Comparison of ENCODE assay signal across 8 mouse cellular contexts in genomic region chr6:31288421-31289233, GRCm38 (mm10).
DNase-seq lines count a peak whose midpoint lies in the region; ATAC-seq lines count a peak whose summit lies in the region.
"Had no signal": no experiment of that assay in that cellular context is flagged by ENCODE, and none has a peak within 500 bp of the region (broad histone marks: within the 10 kb centered on the region; RNA-seq: fewer than 3 reads in every experiment).

No protein-coding gene starts in this region.

- ATAC-seq in activated CD4-positive, CD25-positive, alpha-beta regulatory T cell, adult 4 months, result no peak

- peak; percentile 21 for DNase-seq in ovary, postnatal 36 days (ENCODE audit: low spot score)
- no peak for DNase-seq in ovary, postnatal 14 days (ENCODE audit: low spot score)
- peak; percentile 94 for DNase-seq in brain, adult 2 months (ENCODE audit: low read depth, low spot score)
- peak; percentile 97 for DNase-seq in heart, adult 11 months
- DNase-seq in kidney, postnatal 4 days, result peak; percentile 32 to 60
- DNase-seq in urinary bladder, postnatal 14 days (ENCODE audit: low spot score), result no peak
- DNase-seq: liver, embryonic 13.5 days had no signal

Comparison
In these comparisons a context has a peak if more than half of its experiments do, and no peak if none do; other contexts are left out.
1. DNase-seq: peak in ovary, postnatal 36 days (single experiment), brain, adult 2 months (single experiment), heart, adult 11 months (single experiment) and kidney, postnatal 4 days (2 of 2); none in ovary, postnatal 14 days (single experiment) and urinary bladder, postnatal 14 days (single experiment).